Mouse (Mus musculus) testis, adult 2 months (tissue): ENCODE results near the gene 6820408C15Rik. TPM values are rescaled to one million over a fixed set of nuclear protein-coding genes. Genes with fewer than 3 reads are reported as not detected.

Experiments
- H3K27ac ChIP-seq: fragments of 200-500 bp; 2 replicates; pipeline ENCODE4 v1.5.1; 2012; ENCODE audit warnings: low read depth, low read length; ENCODE audit not compliant: control insufficient read depth, insufficient read depth
- H3K27me3 ChIP-seq: fragments of 200-500 bp; 2 replicates; pipeline ENCODE4 v1.6.1; 2012; ENCODE audit warnings: mild to moderate bottlenecking, low read length, moderate library complexity; ENCODE audit not compliant: control insufficient read depth, insufficient read depth
- H3K36me3 ChIP-seq: fragments of 200-500 bp; 2 replicates; pipeline ENCODE4 v1.6.1; 2012; ENCODE audit warnings: mild to moderate bottlenecking, low read length; ENCODE audit not compliant: control insufficient read depth, insufficient read depth
- H3K4me1 ChIP-seq: fragments of 200-500 bp; 2 replicates; pipeline ENCODE4 v1.6.1; 2012; ENCODE audit warnings: low read length; ENCODE audit not compliant: control insufficient read depth, insufficient read depth
- H3K4me3 ChIP-seq: fragments of 200-500 bp; 2 replicates; pipeline ENCODE4 v1.5.1; 2012; ENCODE audit warnings: low read depth, mild to moderate bottlenecking, low read length, moderate library complexity, mixed read lengths; ENCODE audit not compliant: control insufficient read depth
- CTCF ChIP-seq: fragments of 200-500 bp; IDR thresholded peaks from 2 replicates; pipeline ENCODE4 v1.5.1; 2012; ENCODE audit warnings: low read depth, mild to moderate bottlenecking, inconsistent platforms, low read length, moderate library complexity; ENCODE audit not compliant: control insufficient read depth, insufficient read depth, insufficient replicate concordance
- POLR2A ChIP-seq: fragments of 200-500 bp; IDR thresholded peaks from 2 replicates; pipeline ENCODE4 v1.6.1; 2012; ENCODE audit warnings: low read depth, mild to moderate bottlenecking, inconsistent platforms, low read length, moderate library complexity; ENCODE audit not compliant: control insufficient read depth
- polyA plus RNA-seq: library from polyadenylated mRNA; depleted of rRNA; stranded (reverse); fragments of >200 nt; gene quantifications from 2 replicates; pipeline ENCODE4 v1.2.3, GENCODE M21; 2012

6820408C15Rik gene
- polyA plus RNA-seq, 1 experiment = 54.7 TPM

GRCm38 (mm10) chr2:152450241-152450640, 34.9 kb downstream of the 6820408C15Rik start:
- no peak for TF ChIP-seq POLR2A
- no peak for TF ChIP-seq CTCF
- Histone ChIP-seq H3K36me3 (no peaks in the 10 kb centered on the region), H3K4me1 (no peaks in the 10 kb centered on the region), H3K27ac (no peak overlapping the region), H3K4me3 (no peak overlapping the region), H3K27me3 (no peaks in the 10 kb centered on the region)

- no peaks in the 10 kb centered on the region for H3K27me3 ChIP-seq
- H3K4me1 ChIP-seq = no peaks in the 10 kb centered on the region
- no peaks in the 10 kb centered on the region for H3K36me3 ChIP-seq
- TF ChIP-seq POLR2A (no peak), CTCF (no peak)
- H3K4me3 ChIP-seq = no peak overlapping the region
- no peak overlapping the region for H3K27ac ChIP-seq
These were observed 36.9 kb downstream of the 6820408C15Rik start for GRCm38 (mm10) chr2:152452101-152452781.

- TF ChIP-seq POLR2A (no peak), CTCF (no peak)
- Histone ChIP-seq H3K27ac (no peak overlapping the region), H3K36me3 (no peaks in the 10 kb centered on the region), H3K27me3 (no peaks in the 10 kb centered on the region), H3K4me1 (no peaks in the 10 kb centered on the region), H3K4me3 (no peak overlapping the region)
These were observed 43.9 kb downstream of the 6820408C15Rik start for GRCm38 (mm10) chr2:152459241-152459640.

- no peak within 1 kb of the TSS for H3K4me3 ChIP-seq
- no peak for TF ChIP-seq CTCF
- TF ChIP-seq POLR2A = no peak
These were observed 49.3 kb downstream of the 6820408C15Rik start, which contains the start of gene Defb23 for GRCm38 (mm10) chr2:152464570-152465150. Defb23 (minus strand) TSS chr2:152464620.

GRCm38 (mm10) chr2:152470973-152471372, 55.6 kb downstream of the 6820408C15Rik start:
- no peaks in the 10 kb centered on the region for H3K4me1 ChIP-seq
- H3K27me3 ChIP-seq = no peaks in the 10 kb centered on the region
- no peaks in the 10 kb centered on the region for H3K36me3 ChIP-seq
- H3K27ac ChIP-seq = no peak overlapping the region
- no peak for TF ChIP-seq POLR2A
- H3K4me3 ChIP-seq = no peak overlapping the region

More at GRCm38 (mm10) chr2:152464570-152465150, 49.3 kb downstream of the 6820408C15Rik start, which contains the start of gene Defb23:
- Histone ChIP-seq H3K27me3 (no peaks in the 10 kb centered on the region), H3K36me3 (no peaks in the 10 kb centered on the region), H3K27ac (no peak within 1 kb of the TSS), H3K4me1 (no peaks in the 10 kb centered on the region)

GRCm38 (mm10) chr2:152472434-152472833, 57.0 kb downstream of the 6820408C15Rik start:
- TF ChIP-seq CTCF = no peak
- no peak for TF ChIP-seq POLR2A
- no peak overlapping the region for H3K4me3 ChIP-seq
- H3K27me3 ChIP-seq = no peaks in the 10 kb centered on the region

GRCm38 (mm10) chr2:152476763-152477162, 61.4 kb downstream of the 6820408C15Rik start, which contains the start of gene Defb20:
Defb20 (plus strand) TSS chr2:152477063.
- Histone ChIP-seq H3K27me3 (no peaks in the 10 kb centered on the region), H3K36me3 (no peaks in the 10 kb centered on the region), H3K4me3 (no peak within 1 kb of the TSS), H3K27ac (no peak within 1 kb of the TSS), H3K4me1 (no peaks in the 10 kb centered on the region)
- TF ChIP-seq POLR2A (no peak), CTCF (no peak)

More at GRCm38 (mm10) chr2:152472434-152472833, 57.0 kb downstream of the 6820408C15Rik start:
- Histone ChIP-seq H3K4me1 (no peaks in the 10 kb centered on the region), H3K27ac (no peak overlapping the region), H3K36me3 (no peaks in the 10 kb centered on the region)
